Mouse (Mus musculus): ENCODE measurements at regions not wholly inside any gene's neighbourhood (a gene's known extent, or its start where the extent isn't known, plus 50 kb on each side); places are given as distances from the start of the nearest gene placed in this dataset.

GRCm38 (mm10) chr11:92629319-92629718 is 468.5 kb upstream of the Car10 start:
- 60% methylated on average over 2 of the region's 2 CpGs for WGBS
- H3K9ac ChIP-seq, result no peak overlapping the region
- no peak for ATAC-seq (ENCODE audit: low FRiP score)
- H3K9me3 ChIP-seq, result no peaks in the 10 kb centered on the region
- H3K27ac ChIP-seq, result 0 out of 2 replicates have a peak overlapping the region, but pooled peaks have one; percentile 52
- H3K36me3 ChIP-seq, result no peaks in the 10 kb centered on the region
- H3K4me1 ChIP-seq (replicated peaks), result 0 out of 2 replicates have a peak, but pooled peaks cover 3% of the 10 kb centered on the region
- H3K4me3 ChIP-seq, result no peak overlapping the region
- H3K27me3 ChIP-seq, result no peaks in the 10 kb centered on the region
- H3K4me2 ChIP-seq, result no peak overlapping the region

Data from hindbrain, embryonic 13.5 days (tissue).